Mouse (Mus musculus) liver, embryonic 13.5 days (tissue): Measurements from ENCODE around the gene Zfand2a. TPM values are rescaled to one million over a fixed set of nuclear protein-coding genes. Genes with fewer than 3 reads are reported as not detected.

Experiments used
- ATAC-seq: fragments of 200-750 bp; cut with Nextera tagmentation; 2 replicates; pipeline ENCODE4 v1.8.0; 2017; ENCODE audit warnings: low read depth, mild to moderate bottlenecking, moderate number of reproducible peaks, moderate library complexity
- DNase-seq: peaks from one replicate; pipeline ENCODE4 v3.0.0; 2022
- H3K27ac ChIP-seq: fragments of 300-500 bp; sonication (generic); 2 replicates; pipeline ENCODE4 v1.5.1; 2015; ENCODE audit warnings: moderate library complexity, mild to moderate bottlenecking, inconsistent platforms
- H3K27me3 ChIP-seq: fragments of 300-500 bp; sonication (generic); 2 replicates; pipeline ENCODE4 v1.6.1; 2015; ENCODE audit warnings: mild to moderate bottlenecking, inconsistent platforms
- H3K36me3 ChIP-seq: fragments of 300-500 bp; sonication (generic); 2 replicates; pipeline ENCODE4 v1.6.1; 2015; ENCODE audit warnings: mild to moderate bottlenecking, inconsistent platforms
- H3K4me1 ChIP-seq: fragments of 300-500 bp; sonication (generic); replicated peaks from 2 replicates; pipeline ENCODE4 v1.6.1; 2015; ENCODE audit warnings: inconsistent platforms
- H3K4me2 ChIP-seq: fragments of 300-500 bp; sonication (generic); 2 replicates; pipeline ENCODE4 v1.6.1; 2015; ENCODE audit warnings: inconsistent platforms, mild to moderate bottlenecking, moderate library complexity
- H3K4me3 ChIP-seq: fragments of 300-500 bp; sonication (generic); replicated peaks from 2 replicates; pipeline ENCODE4 v1.5.1; 2015; ENCODE audit warnings: mild to moderate bottlenecking, inconsistent platforms
- H3K9ac ChIP-seq: fragments of 300-500 bp; sonication (generic); 2 replicates; pipeline ENCODE4 v1.6.1; 2015; ENCODE audit warnings: mild to moderate bottlenecking, inconsistent platforms
- H3K9me3 ChIP-seq: fragments of 300-500 bp; sonication (generic); replicated peaks from 2 replicates; pipeline ENCODE4 v1.6.1; 2016; ENCODE audit warnings: inconsistent platforms
- WGBS: fragments of 180-500 bp; shearing (Covaris S2); methylation state at CpG from one replicate; pipeline ENCODE4 v1.1.7; 2015; ENCODE audit not compliant: insufficient replicate concordance; 5-methylcytosine and 5-hydroxymethylcytosine counted together
- polyA plus RNA-seq: library from polyadenylated mRNA; unstranded; fragments of >200 nt; fragmentation: Nextera tagmentation; extraction: Ambion mirVana; gene quantifications from 2 replicates; pipeline ENCODE4 v1.2.1, GENCODE M21; 2015

Gene Zfand2a
- polyA plus RNA-seq, 1 experiment from 2014 or later: 2.0 TPM

GRCm38 (mm10) chr5:139464874-139465273 is 19.5 kb downstream of the Zfand2a start:
- WGBS: 41% methylated on average over 4 of the region's 4 CpGs
- no peak for ATAC-seq

GRCm38 (mm10) chr5:139460384-139461067 is 23.8 kb downstream of the Zfand2a start, which contains the start of gene 3110082I17Rik:
3110082I17Rik (minus strand) TSS chr5:139460527.
- Histone ChIP-seq H3K4me1 (peaks cover 23% of the 10 kb centered on the region), H3K36me3 (peaks cover 1% of the 10 kb centered on the region; the same call in 1 of the 2 replicates), H3K27ac (no peak within 1 kb of the TSS), H3K9ac (peak within 1 kb of the TSS; percentile 69), H3K27me3 (no peaks in the 10 kb centered on the region), H3K4me3 (peak within 1 kb of the TSS; percentile 69), H3K4me2 (peak within 1 kb of the TSS; percentile 83), H3K9me3 (no peaks in the 10 kb centered on the region)
- ATAC-seq: peak; percentile 98
- 5% methylated on average over 42 of the region's 42 CpGs for WGBS
- DNase-seq: peak; percentile 94

More at GRCm38 (mm10) chr5:139464874-139465273, 19.5 kb downstream of the Zfand2a start:
- peaks cover 15% of the 10 kb centered on the region for H3K4me1 ChIP-seq
- DNase-seq: no peak
- H3K9me3 ChIP-seq: no peaks in the 10 kb centered on the region
- no peak overlapping the region for H3K9ac ChIP-seq
- H3K27me3 ChIP-seq: no peaks in the 10 kb centered on the region
- H3K4me3 ChIP-seq: no peak overlapping the region
- H3K4me2 ChIP-seq: no peak overlapping the region
- no peaks in the 10 kb centered on the region for H3K36me3 ChIP-seq
- H3K27ac ChIP-seq: no peak overlapping the region

- H3K4me1 ChIP-seq: peaks cover 23% of the 10 kb centered on the region
- H3K9me3 ChIP-seq: no peaks in the 10 kb centered on the region
- DNase-seq: no peak
- H3K4me3 ChIP-seq: peak overlapping the region; percentile 69
- H3K4me2 ChIP-seq: peak overlapping the region; percentile 83
- WGBS: 5% methylated on average over 10 of the region's 10 CpGs
- H3K27ac ChIP-seq: no peak overlapping the region
- peak overlapping the region; percentile 69 for H3K9ac ChIP-seq
- no peaks in the 10 kb centered on the region for H3K27me3 ChIP-seq
- peaks cover 7% of the 10 kb centered on the region; the same call in 1 of the 2 replicates for H3K36me3 ChIP-seq
- peak; percentile 32; the same call in 1 of the 2 replicates for ATAC-seq
Measured at GRCm38 (mm10) chr5:139459938-139460337, 24.4 kb downstream of the Zfand2a start.

- 74% methylated on average over 8 of the region's 8 CpGs for WGBS
- Histone ChIP-seq H3K9ac (no peak overlapping the region), H3K36me3 (peaks cover 12% of the 10 kb centered on the region), H3K4me2 (no peak overlapping the region), H3K4me3 (no peak overlapping the region), H3K27me3 (no peaks in the 10 kb centered on the region), H3K4me1 (peaks cover 27% of the 10 kb centered on the region), H3K27ac (no peak overlapping the region), H3K9me3 (no peaks in the 10 kb centered on the region)
- DNase-seq: no peak
- no peak for ATAC-seq
Measured at GRCm38 (mm10) chr5:139457241-139457640, 27.1 kb downstream of the Zfand2a start.

- 79% methylated on average over 12 of the region's 12 CpGs for WGBS
Measured at GRCm38 (mm10) chr5:139455166-139455565, 29.2 kb downstream of the Zfand2a start.

GRCm38 (mm10) chr5:139453031-139453430 is 31.3 kb downstream of the Zfand2a start:
- H3K4me1 ChIP-seq: peaks cover 16% of the 10 kb centered on the region
- H3K4me2 ChIP-seq: no peak overlapping the region
- H3K36me3 ChIP-seq: peaks cover 19% of the 10 kb centered on the region
- no peak for DNase-seq
- no peak overlapping the region for H3K9ac ChIP-seq
- H3K27ac ChIP-seq: no peak overlapping the region
- no peak overlapping the region for H3K4me3 ChIP-seq
- H3K27me3 ChIP-seq: no peaks in the 10 kb centered on the region
- 84% methylated on average over 10 of the region's 10 CpGs for WGBS
- ATAC-seq: no peak
- no peaks in the 10 kb centered on the region for H3K9me3 ChIP-seq

More at GRCm38 (mm10) chr5:139455166-139455565, 29.2 kb downstream of the Zfand2a start:
- no peak overlapping the region for H3K4me3 ChIP-seq
- H3K27me3 ChIP-seq: no peaks in the 10 kb centered on the region
- peaks cover 19% of the 10 kb centered on the region for H3K36me3 ChIP-seq
- no peak overlapping the region for H3K27ac ChIP-seq
- DNase-seq (no peak), ATAC-seq (no peak)
- H3K9me3 ChIP-seq: no peaks in the 10 kb centered on the region
- no peak overlapping the region for H3K4me2 ChIP-seq
- no peak overlapping the region for H3K9ac ChIP-seq
- H3K4me1 ChIP-seq: peaks cover 19% of the 10 kb centered on the region

GRCm38 (mm10) chr5:139449926-139450325 is 34.4 kb downstream of the Zfand2a start:
- ATAC-seq: peak; percentile 23; the same call in 1 of the 2 replicates
- DNase-seq: no peak
- H3K4me2 ChIP-seq: no peak overlapping the region
- peaks cover 16% of the 10 kb centered on the region for H3K4me1 ChIP-seq
- no peak overlapping the region for H3K9ac ChIP-seq
- WGBS: 48% methylated on average over 4 of the region's 4 CpGs
- no peaks in the 10 kb centered on the region for H3K9me3 ChIP-seq
- H3K27ac ChIP-seq: peak overlapping the region; percentile 41; the same call in 1 of the 2 replicates
- peaks cover 12% of the 10 kb centered on the region for H3K36me3 ChIP-seq
- H3K4me3 ChIP-seq: no peak overlapping the region
- H3K27me3 ChIP-seq: no peaks in the 10 kb centered on the region

GRCm38 (mm10) chr5:139449161-139449791 is 35.1 kb downstream of the Zfand2a start:
- Histone ChIP-seq H3K27ac (peak overlapping the region; percentile 41; the same call in 1 of the 2 replicates), H3K4me3 (no peak overlapping the region), H3K4me1 (peaks cover 16% of the 10 kb centered on the region), H3K36me3 (peaks cover 10% of the 10 kb centered on the region), H3K9ac (no peak overlapping the region), H3K4me2 (no peak overlapping the region), H3K27me3 (no peaks in the 10 kb centered on the region), H3K9me3 (no peaks in the 10 kb centered on the region)
- no peak for ATAC-seq
- 43% methylated on average over 5 of the region's 5 CpGs for WGBS
- DNase-seq: no peak

GRCm38 (mm10) chr5:139448025-139448424 is 36.3 kb downstream of the Zfand2a start:
- ATAC-seq (no peak), DNase-seq (no peak)
- H3K4me1 ChIP-seq: peaks cover 14% of the 10 kb centered on the region
- 0 out of 2 replicates have a peak, but pooled peaks cover 7% of the 10 kb centered on the region for H3K36me3 ChIP-seq
- no peak overlapping the region for H3K4me2 ChIP-seq
- no peaks in the 10 kb centered on the region for H3K27me3 ChIP-seq
- H3K9me3 ChIP-seq: no peaks in the 10 kb centered on the region
- no peak overlapping the region for H3K9ac ChIP-seq
- H3K27ac ChIP-seq: peak overlapping the region; percentile 18; the same call in 1 of the 2 replicates
- no peak overlapping the region for H3K4me3 ChIP-seq
- 64% methylated on average over 6 of the region's 6 CpGs for WGBS

GRCm38 (mm10) chr5:139445258-139445657 is 39.1 kb downstream of the Zfand2a start:
- Histone ChIP-seq H3K4me2 (no peak overlapping the region), H3K27me3 (no peaks in the 10 kb centered on the region), H3K27ac (no peak overlapping the region), H3K36me3 (no peaks in the 10 kb centered on the region; the same call in 1 of the 2 replicates), H3K4me3 (no peak overlapping the region), H3K9ac (no peak overlapping the region), H3K4me1 (peaks cover 12% of the 10 kb centered on the region), H3K9me3 (no peaks in the 10 kb centered on the region)
- ATAC-seq (no peak), DNase-seq (no peak)
- WGBS: 75% methylated on average over 8 of the region's 8 CpGs

- ATAC-seq (no peak), DNase-seq (no peak)
- Histone ChIP-seq H3K4me1 (no peaks in the 10 kb centered on the region), H3K4me3 (no peak overlapping the region), H3K9me3 (no peaks in the 10 kb centered on the region), H3K4me2 (no peak overlapping the region), H3K27ac (no peak overlapping the region), H3K36me3 (no peaks in the 10 kb centered on the region; the same call in 1 of the 2 replicates), H3K27me3 (no peaks in the 10 kb centered on the region), H3K9ac (no peak overlapping the region)
- WGBS: 76% methylated on average over 4 of the region's 4 CpGs
Measured at GRCm38 (mm10) chr5:139442962-139443361, 41.4 kb downstream of the Zfand2a start.
